Mouse (Mus musculus) heart, embryonic 13.5 days (tissue): ENCODE results near the gene Ing3. TPM values are rescaled to one million over a fixed set of nuclear protein-coding genes. Genes with fewer than 3 reads are reported as not detected.
A peak's percentile ranks its signal among the peaks of the same experiment; 100 is the strongest.

ENCODE experiments used
- ATAC-seq: fragments of 200-750 bp; cut with Nextera tagmentation; 2 replicates; pipeline ENCODE4 v1.8.0; 2017; ENCODE audit warnings: moderate TSS enrichment; ENCODE audit not compliant: insufficient number of reproducible peaks, low FRiP score, low TSS enrichment; ENCODE audit errors: extremely low read depth
- H3K27ac ChIP-seq: fragments of 300-500 bp; sonication (generic); replicated peaks from 2 replicates; pipeline ENCODE4 v1.5.1; 2015; ENCODE audit warnings: moderate library complexity, mild to moderate bottlenecking, inconsistent platforms
- H3K27me3 ChIP-seq: fragments of 300-500 bp; sonication (generic); replicated peaks from 2 replicates; pipeline ENCODE4 v1.6.1; 2015; ENCODE audit warnings: mild to moderate bottlenecking, inconsistent platforms
- H3K36me3 ChIP-seq: fragments of 300-500 bp; sonication (generic); 2 replicates; pipeline ENCODE4 v1.6.1; 2015; ENCODE audit warnings: mild to moderate bottlenecking, inconsistent platforms
- H3K4me1 ChIP-seq: fragments of 300-500 bp; sonication (generic); 2 replicates; pipeline ENCODE4 v1.6.1; 2015; ENCODE audit warnings: inconsistent platforms
- H3K4me2 ChIP-seq: fragments of 300-500 bp; sonication (generic); 2 replicates; pipeline ENCODE4 v1.6.1; 2015; ENCODE audit warnings: inconsistent platforms, mild to moderate bottlenecking, moderate library complexity
- H3K4me3 ChIP-seq: fragments of 300-500 bp; sonication (generic); 2 replicates; pipeline ENCODE4 v1.5.1; 2015; ENCODE audit warnings: moderate library complexity, mild to moderate bottlenecking, inconsistent platforms
- H3K9ac ChIP-seq: fragments of 300-500 bp; sonication (generic); 2 replicates; pipeline ENCODE4 v1.6.1; 2015; ENCODE audit warnings: inconsistent platforms, mild to moderate bottlenecking, moderate library complexity
- H3K9me3 ChIP-seq: fragments of 300-500 bp; sonication (generic); 2 replicates; pipeline ENCODE4 v1.6.1; 2016; ENCODE audit warnings: inconsistent platforms
- WGBS: fragments of 180-500 bp; shearing (Covaris S2); methylation state at CpG from one replicate; pipeline ENCODE4 v1.1.7; 2015; ENCODE audit warnings: mixed read lengths; 5-methylcytosine and 5-hydroxymethylcytosine counted together
- polyA plus RNA-seq: library from polyadenylated mRNA; unstranded; fragments of >200 nt; fragmentation: Nextera tagmentation; extraction: Ambion mirVana; gene quantifications from 2 replicates; pipeline ENCODE4 v1.2.1, GENCODE M21; 2015

Ing3 gene
- polyA plus RNA-seq, 1 experiment from 2014 or later: 30.4 TPM

- no peak overlapping the region for H3K9ac ChIP-seq
- no peak for ATAC-seq
- peaks cover 3% of the 10 kb centered on the region; the same call in 1 of the 2 replicates for H3K4me1 ChIP-seq
- no peak overlapping the region for H3K4me2 ChIP-seq
- no peaks in the 10 kb centered on the region for H3K27me3 ChIP-seq
- H3K27ac ChIP-seq: no peak overlapping the region
- H3K9me3 ChIP-seq: no peaks in the 10 kb centered on the region
- H3K4me3 ChIP-seq: no peak overlapping the region
- H3K36me3 ChIP-seq: no peaks in the 10 kb centered on the region
- 83% methylated on average over 11 of the region's 11 CpGs for WGBS
Observed at GRCm38 (mm10) chr6:22010761-22011281, 61.5 kb downstream of the Ing3 start.

DNA sequence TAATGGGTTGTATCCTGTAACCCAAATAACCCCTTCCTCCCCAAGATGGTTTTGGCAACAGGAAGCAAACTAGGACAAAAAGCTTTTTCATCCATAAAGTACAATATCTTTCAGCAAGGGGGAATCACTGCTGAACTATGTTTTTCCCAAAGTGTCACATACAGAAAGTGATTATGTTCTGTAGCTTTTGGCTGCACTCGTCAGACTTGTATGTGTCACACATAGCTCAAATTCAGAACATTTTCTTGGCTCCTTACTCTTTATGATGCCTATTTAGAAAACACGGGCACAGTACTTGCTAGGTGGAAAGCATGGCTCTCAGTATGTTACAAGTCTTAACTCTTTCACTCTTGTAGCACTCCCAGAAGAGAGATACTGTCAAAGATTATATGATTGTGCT, 62.2 kb downstream of the Ing3 start:
- ATAC-seq: no peak

DNA sequence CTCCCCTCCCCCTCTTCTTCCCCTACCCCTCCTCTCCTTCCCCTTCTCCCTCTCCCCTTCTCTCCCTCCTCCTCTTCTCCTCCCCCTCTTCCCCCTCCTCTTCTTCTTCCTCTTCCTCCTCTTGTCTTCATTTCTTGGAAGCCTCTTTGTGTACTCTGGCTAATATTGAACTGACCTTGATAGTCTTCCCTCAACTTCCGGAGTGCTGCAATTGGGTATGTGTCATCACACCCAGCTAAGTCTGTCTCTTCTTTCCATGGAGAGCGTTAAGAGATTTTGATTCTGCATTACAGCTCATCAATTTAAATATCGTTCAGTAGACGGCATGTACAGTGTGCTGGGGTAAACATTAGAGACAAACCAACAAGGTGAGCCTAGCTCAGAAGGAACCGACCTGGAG, 62.7 kb downstream of the Ing3 start:
- no peak overlapping the region for H3K4me2 ChIP-seq
- 61% methylated on average over 5 of the region's 5 CpGs for WGBS
- H3K27me3 ChIP-seq: no peaks in the 10 kb centered on the region
- no peaks in the 10 kb centered on the region for H3K36me3 ChIP-seq
- H3K4me3 ChIP-seq: no peak overlapping the region
- H3K27ac ChIP-seq: no peak overlapping the region
- H3K4me1 ChIP-seq: peaks cover 3% of the 10 kb centered on the region; the same call in 1 of the 2 replicates
- no peak for ATAC-seq
- no peak overlapping the region for H3K9ac ChIP-seq
- H3K9me3 ChIP-seq: no peaks in the 10 kb centered on the region

More for the DNA sequence above, 62.2 kb downstream of the Ing3 start:
- Histone ChIP-seq H3K36me3 (no peaks in the 10 kb centered on the region), H3K4me2 (no peak overlapping the region), H3K9ac (no peak overlapping the region), H3K4me1 (peaks cover 3% of the 10 kb centered on the region; the same call in 1 of the 2 replicates), H3K4me3 (no peak overlapping the region), H3K9me3 (no peaks in the 10 kb centered on the region), H3K27me3 (no peaks in the 10 kb centered on the region), H3K27ac (no peak overlapping the region)
- 50% methylated on average over 2 of the region's 2 CpGs for WGBS

- no peak overlapping the region for H3K9ac ChIP-seq
Observed at GRCm38 (mm10) chr6:22012501-22012900, 63.1 kb downstream of the Ing3 start.

GRCm38 (mm10) chr6:22013394-22013793, 64.0 kb downstream of the Ing3 start:
- no peak overlapping the region for H3K9ac ChIP-seq
- no peak for ATAC-seq
- WGBS: 90% methylated on average over 3 of the region's 3 CpGs
- no peaks in the 10 kb centered on the region for H3K27me3 ChIP-seq
- no peak overlapping the region for H3K4me3 ChIP-seq
- H3K4me1 ChIP-seq: peaks cover 5% of the 10 kb centered on the region
- no peaks in the 10 kb centered on the region for H3K36me3 ChIP-seq
- H3K9me3 ChIP-seq: no peaks in the 10 kb centered on the region
- no peak overlapping the region for H3K4me2 ChIP-seq
- no peak overlapping the region for H3K27ac ChIP-seq

More at GRCm38 (mm10) chr6:22012501-22012900, 63.1 kb downstream of the Ing3 start:
- Histone ChIP-seq H3K36me3 (no peaks in the 10 kb centered on the region), H3K4me1 (peaks cover 3% of the 10 kb centered on the region; the same call in 1 of the 2 replicates), H3K9me3 (no peaks in the 10 kb centered on the region), H3K4me2 (no peak overlapping the region), H3K27me3 (no peaks in the 10 kb centered on the region), H3K27ac (no peak overlapping the region), H3K4me3 (no peak overlapping the region)
- 58% methylated on average over 5 of the region's 5 CpGs for WGBS
- no peak for ATAC-seq

GRCm38 (mm10) chr6:22014291-22014911, 65.0 kb downstream of the Ing3 start:
- Histone ChIP-seq H3K9ac (no peak overlapping the region), H3K36me3 (no peaks in the 10 kb centered on the region), H3K27ac (no peak overlapping the region), H3K4me1 (peaks cover 15% of the 10 kb centered on the region), H3K27me3 (no peaks in the 10 kb centered on the region), H3K4me2 (no peak overlapping the region), H3K4me3 (no peak overlapping the region), H3K9me3 (no peaks in the 10 kb centered on the region)
- ATAC-seq: peak; percentile 25; the same call in 1 of the 2 replicates
- WGBS: 81% methylated on average over 6 of the region's 6 CpGs

GRCm38 (mm10) chr6:22017631-22018030, 68.3 kb downstream of the Ing3 start:
- no peak overlapping the region for H3K4me2 ChIP-seq
- ATAC-seq: no peak
- no peaks in the 10 kb centered on the region for H3K27me3 ChIP-seq
- H3K36me3 ChIP-seq: no peaks in the 10 kb centered on the region
- no peaks in the 10 kb centered on the region for H3K9me3 ChIP-seq
- no peak overlapping the region for H3K4me3 ChIP-seq
- peaks cover 18% of the 10 kb centered on the region for H3K4me1 ChIP-seq
- H3K9ac ChIP-seq: no peak overlapping the region
- H3K27ac ChIP-seq: peak overlapping the region; percentile 24; the same call in 1 of the 2 replicates
- WGBS: 62% methylated on average over 7 of the region's 7 CpGs

DNA sequence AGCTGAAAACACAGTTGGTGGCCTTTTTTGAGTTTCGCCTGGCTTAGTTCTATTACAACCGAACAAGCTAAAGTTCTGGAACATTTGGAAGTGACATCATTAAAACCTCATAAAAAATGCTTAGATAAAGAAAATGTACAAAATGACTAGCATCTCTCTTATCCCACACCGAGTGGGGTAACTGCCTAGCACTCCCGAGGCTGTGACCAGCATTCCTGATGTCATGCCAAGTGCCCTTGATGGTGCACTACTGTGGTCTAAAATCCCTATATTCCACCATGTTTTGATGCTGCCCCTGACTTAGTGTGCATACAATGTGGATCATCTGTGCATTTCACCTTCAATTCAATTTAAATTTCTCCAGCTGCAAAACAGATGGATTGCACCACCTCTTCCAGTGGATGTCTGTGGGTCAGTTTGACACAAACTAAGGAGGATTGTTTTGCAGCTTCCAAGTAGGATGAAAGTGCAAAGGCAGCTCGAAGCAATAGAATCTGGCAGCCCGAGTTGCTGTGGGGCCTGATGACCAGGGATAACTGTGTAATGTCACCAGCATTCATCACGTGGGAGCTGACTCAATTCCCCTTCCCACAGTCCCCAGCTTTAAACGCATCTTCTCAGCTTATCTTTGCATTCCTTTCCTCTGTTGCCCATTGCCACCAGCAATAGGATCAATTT, 69.5 kb downstream of the Ing3 start:
- Histone ChIP-seq H3K4me2 (no peak overlapping the region), H3K9ac (no peak overlapping the region)
- WGBS: 41% methylated on average over 8 of the region's 8 CpGs

DNA sequence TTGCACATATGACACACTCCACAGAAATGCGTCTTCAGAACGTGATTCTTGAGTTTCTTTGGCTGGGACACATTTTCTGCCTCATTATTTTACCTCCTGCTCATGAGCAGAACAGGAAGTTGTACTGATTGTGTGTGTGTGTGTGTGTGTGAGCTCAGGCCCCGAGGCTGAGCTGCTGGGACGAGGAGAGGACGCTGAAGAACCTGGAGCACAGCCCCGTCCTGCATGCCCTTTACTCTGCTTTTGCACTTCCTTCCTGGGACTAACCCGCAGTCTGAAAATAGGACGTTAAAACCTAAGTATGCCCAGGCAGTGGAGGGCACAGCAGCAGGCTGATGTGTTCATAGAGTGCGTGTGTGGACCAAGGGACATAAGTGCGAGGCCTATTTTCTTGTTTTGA, 70.3 kb downstream of the Ing3 start:
- 37% methylated on average over 10 of the region's 10 CpGs for WGBS

More for the DNA sequence above, 69.5 kb downstream of the Ing3 start:
- Histone ChIP-seq H3K36me3 (no peaks in the 10 kb centered on the region), H3K4me1 (peaks cover 18% of the 10 kb centered on the region), H3K27me3 (no peaks in the 10 kb centered on the region), H3K27ac (peak overlapping the region; percentile 51), H3K9me3 (no peaks in the 10 kb centered on the region), H3K4me3 (no peak overlapping the region)
- ATAC-seq: no peak

DNA sequence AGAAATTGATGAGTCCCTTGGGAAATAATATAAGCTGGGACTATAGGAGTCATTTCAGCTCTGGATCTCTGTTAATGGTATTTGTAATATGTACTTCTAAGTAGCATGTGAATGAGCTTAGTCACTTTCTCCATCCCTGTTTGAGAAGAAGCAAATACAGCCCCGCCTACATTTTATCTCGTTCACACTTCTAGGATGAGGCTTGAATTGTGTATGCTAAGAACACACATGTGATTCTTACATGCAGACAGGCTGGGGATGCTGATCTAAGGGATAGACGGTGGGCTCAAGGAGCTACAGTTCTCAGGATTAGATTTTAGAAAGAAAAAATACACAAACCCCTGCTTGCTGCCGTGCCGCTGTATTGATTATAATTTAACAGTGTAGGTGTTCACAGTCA, 71.3 kb downstream of the Ing3 start:
- Histone ChIP-seq H3K36me3 (no peaks in the 10 kb centered on the region), H3K9me3 (no peaks in the 10 kb centered on the region), H3K9ac (no peak overlapping the region), H3K4me3 (no peak overlapping the region), H3K27ac (no peak overlapping the region), H3K27me3 (no peaks in the 10 kb centered on the region), H3K4me1 (peaks cover 24% of the 10 kb centered on the region), H3K4me2 (no peak overlapping the region)
- 77% methylated on average over 5 of the region's 5 CpGs for WGBS
- no peak for ATAC-seq

More for the DNA sequence above, 70.3 kb downstream of the Ing3 start:
- Histone ChIP-seq H3K4me1 (peaks cover 18% of the 10 kb centered on the region), H3K4me3 (no peak overlapping the region), H3K27me3 (no peaks in the 10 kb centered on the region), H3K27ac (peak overlapping the region; percentile 51; the same call in 1 of the 2 replicates), H3K9ac (0 out of 2 replicates have a peak overlapping the region, but pooled peaks have one; percentile 38), H3K4me2 (no peak overlapping the region), H3K36me3 (no peaks in the 10 kb centered on the region), H3K9me3 (no peaks in the 10 kb centered on the region)
- no peak for ATAC-seq

- WGBS: 81% methylated on average over 3 of the region's 3 CpGs
- Histone ChIP-seq H3K27me3 (no peaks in the 10 kb centered on the region), H3K9me3 (no peaks in the 10 kb centered on the region), H3K4me2 (no peak overlapping the region), H3K9ac (no peak overlapping the region), H3K27ac (no peak overlapping the region), H3K36me3 (no peaks in the 10 kb centered on the region), H3K4me1 (peaks cover 28% of the 10 kb centered on the region), H3K4me3 (no peak overlapping the region)
- no peak for ATAC-seq
Observed at GRCm38 (mm10) chr6:22021315-22021714, 71.9 kb downstream of the Ing3 start.
